Mouse (Mus musculus) left cerebral cortex, postnatal 10 days (tissue): ENCODE data around the gene Cdkn2aip. TPM values are rescaled to one million over a fixed set of nuclear protein-coding genes. Genes with fewer than 3 reads are reported as not detected.

Experiments used
- DNase-seq, 2 experiments: peaks; one replicate each; pipeline ENCODE4 v3.0.0; 2021 to 2022; ENCODE audit warnings: low spot score in 2 of 2, mixed read lengths in 1 of 2; ENCODE audit errors: extremely low spot score in 1 of 2
- intact Hi-C: fragments of 180-260 bp; cut with DNase I; formaldehyde crosslinking; loops from one replicate; pipeline ENCODE4 v1.15.1; 2025
- total RNA-seq, 2 experiments: library from RNA; stranded (reverse); gene quantifications; 2 replicates each; pipeline ENCODE4 v1.2.3; 2021

Cdkn2aip gene
- total RNA-seq, 2 experiments from 2014 or later: 12.6 to 13.1 TPM

DNA sequence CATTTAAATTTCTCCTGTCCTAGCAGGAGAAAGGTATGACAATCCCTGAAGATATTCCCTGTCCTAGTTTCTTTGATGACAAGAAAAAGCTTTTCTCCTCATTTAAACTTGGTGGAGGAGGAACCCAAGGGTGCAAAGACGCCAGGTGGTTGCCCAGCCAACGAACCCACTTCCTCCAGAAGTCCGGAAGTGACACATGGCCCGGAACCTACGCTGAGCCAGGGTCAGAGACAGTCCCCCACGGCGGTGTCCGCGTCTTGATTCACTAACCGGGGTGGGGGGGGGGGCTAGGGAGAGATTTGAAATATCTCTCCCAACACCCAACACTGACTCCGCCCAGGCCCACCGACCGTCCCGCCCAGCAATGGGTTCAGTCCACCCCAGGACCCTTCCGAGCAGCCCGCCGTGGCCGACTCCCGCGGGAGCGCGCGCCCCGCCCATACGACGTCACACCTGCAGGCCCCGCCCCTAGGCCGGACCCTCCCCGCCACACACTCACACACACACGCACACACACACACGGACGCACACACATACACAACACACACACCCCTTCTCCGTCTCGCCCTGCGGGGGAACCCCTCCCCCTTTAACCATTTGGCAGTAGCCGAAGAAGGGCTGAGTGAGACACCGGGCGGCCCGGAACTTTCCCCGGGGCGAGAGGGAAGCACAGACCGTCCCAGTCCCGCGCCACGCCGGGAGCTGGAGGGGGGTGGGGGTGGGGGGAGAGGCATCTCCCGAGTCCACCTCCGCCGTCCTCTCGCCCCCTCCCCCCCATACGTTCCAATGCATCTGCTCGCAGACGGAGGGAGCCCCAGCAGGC, 40.2 kb downstream of the Cdkn2aip start:
- DNase-seq: peak; percentile 81 to 94
- intact Hi-C loops: loop anchor here (5.0 kb wide), 1 partner anchor 141 kb away; the partner anchor contains the start of genes Rwdd4a and Trappc11

DNA sequence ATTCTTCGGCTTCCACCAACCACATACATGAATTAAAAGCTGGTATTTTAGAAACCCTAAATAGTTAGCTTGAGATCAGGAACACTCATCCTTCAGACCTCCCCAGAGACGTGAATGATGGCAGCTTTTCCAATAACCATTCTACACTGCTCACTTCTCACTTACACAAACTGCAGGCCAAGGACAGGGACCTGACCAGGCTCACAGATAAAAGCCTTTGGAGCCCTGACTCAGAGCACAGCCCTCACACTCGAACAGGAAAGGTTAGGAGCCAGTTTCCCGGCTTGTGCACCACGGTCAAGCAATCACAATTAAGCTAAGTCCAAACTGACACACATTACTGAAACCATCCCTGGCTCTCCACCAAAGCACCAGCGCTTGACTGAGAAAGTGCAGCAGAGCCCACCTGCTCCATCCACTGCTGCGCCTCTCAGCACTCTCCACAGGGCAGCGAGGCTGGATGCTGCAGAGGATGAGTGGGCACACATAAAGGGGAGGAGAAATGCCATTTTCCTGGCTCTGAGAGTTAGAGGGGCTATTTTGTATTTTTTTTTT, 49.4 kb downstream of the Cdkn2aip start:
- no peak for DNase-seq
- intact Hi-C loops: no loop called here

DNA sequence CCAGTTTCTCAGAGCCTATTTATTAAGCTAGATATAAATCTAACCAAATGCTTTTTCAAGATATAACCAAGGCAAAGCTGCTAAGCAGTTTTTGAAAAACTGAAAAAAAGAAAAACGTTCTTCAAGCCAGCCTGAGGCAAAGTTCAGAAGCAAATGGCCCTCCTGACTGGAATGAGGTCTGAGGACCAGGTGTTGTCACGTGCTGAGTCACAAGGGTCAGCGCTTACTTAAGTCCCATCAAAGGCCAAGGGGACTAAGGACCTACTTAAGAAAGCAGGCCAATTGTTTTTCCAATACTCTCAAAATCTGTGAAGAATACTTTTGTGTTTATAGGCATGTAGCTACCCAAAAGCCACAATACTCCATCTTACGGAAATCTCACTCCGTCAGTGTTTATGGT, 50.5 kb downstream of the Cdkn2aip start:
- DNase-seq: no peak
- intact Hi-C loops: no loop called here

DNA sequence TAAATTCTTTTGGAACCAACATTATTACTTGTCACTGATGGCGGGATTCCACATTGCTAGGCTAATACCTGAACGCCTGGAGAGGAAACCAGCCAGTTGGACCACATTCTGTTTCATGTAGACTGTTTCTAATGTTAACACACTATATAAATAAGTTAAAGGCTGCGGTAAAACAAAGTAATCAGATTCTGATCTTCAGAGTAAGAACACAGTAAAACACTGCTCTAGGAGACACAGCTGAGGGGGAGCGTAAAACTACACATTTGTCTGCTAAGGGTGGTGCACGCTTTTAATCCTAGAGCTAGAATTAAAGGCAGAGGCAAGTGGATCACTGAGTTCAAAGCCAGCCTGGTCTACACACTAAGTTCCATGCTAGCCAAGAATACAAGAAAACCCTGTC, 51.0 kb downstream of the Cdkn2aip start:
- no peak for DNase-seq
- intact Hi-C loops: no loop called here

DNA sequence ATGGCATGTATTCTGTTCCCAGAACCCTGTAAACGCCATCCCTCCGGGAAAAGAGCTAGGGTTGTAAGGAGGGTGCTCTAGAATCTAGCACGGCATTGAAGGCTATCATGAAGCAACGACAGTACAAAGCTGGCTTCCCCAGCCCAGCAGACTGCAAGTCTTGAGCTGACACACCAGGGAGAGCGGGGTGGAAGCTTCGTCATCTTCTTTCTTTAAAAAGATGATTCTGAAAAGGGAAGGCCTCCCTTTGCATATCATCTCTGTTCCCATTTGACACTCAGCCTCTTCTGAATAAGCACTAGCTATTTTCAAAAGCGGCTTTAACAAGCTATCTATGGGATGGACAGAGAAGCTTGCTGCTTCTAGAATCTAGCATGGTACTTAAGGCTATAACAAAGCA, 53.3 kb downstream of the Cdkn2aip start:
- DNase-seq: no peak
- intact Hi-C loops: no loop called here

DNA sequence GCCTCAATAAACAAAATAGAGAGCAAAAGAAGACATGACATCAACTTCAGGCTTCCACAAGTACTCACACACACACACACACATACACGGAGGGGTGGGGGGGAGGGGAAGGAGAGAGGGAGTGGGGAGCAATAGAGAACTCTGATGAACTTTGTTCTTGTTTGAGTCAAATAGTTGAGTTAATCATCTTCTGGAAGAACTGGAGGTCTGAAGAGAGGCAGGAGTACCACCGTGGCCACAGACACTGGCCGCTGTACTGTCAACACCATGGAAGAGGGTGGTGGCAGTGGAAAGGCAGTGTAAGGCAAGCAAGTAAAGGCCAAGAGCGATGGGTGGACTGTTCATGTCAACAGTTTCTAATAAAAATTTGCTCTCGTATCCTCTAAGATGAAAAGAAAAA, 54.3 kb downstream of the Cdkn2aip start:
- no peak for DNase-seq
- intact Hi-C loops: no loop called here

Other genes with a start within 250 kb of the Cdkn2aip start
- gene Trappc11, start 180.5 kb downstream of the Cdkn2aip start, total RNA-seq: 10 to 100 TPM; 51.4 to 54.0 TPM
- 10 to 100 TPM; 24.4 to 29.4 TPM for gene Rwdd4a, start 180.3 kb downstream of the Cdkn2aip start, total RNA-seq
- gene Ing2, start 38.4 kb downstream of the Cdkn2aip start, total RNA-seq: 10 to 100 TPM; 38.3 to 42.9 TPM
- gene Cldn24, start 108.2 kb upstream of the Cdkn2aip start, total RNA-seq: not detected
- under 1 TPM in 1 of 2 experiments, not detected in 1; 0.34 TPM for gene Cldn22, start 110.5 kb upstream of the Cdkn2aip start, total RNA-seq